Mouse (Mus musculus) CH12.LX (cell line): ENCODE measurements around the gene Slc17a3. TPM values are rescaled to one million over a fixed set of nuclear protein-coding genes. Genes with fewer than 3 reads are reported as not detected.

ENCODE experiments used
- DNase-seq: peaks from one replicate; pipeline ENCODE4 v3.0.0-alpha.2; 2013; ENCODE audit errors: extremely low read depth
- H3K27ac ChIP-seq: 2 replicates; pipeline ENCODE4 v1.5.1; 2012; ENCODE audit warnings: low read depth, mild to moderate bottlenecking, control low read depth, moderate library complexity; ENCODE audit not compliant: insufficient read depth
- H3K27me3 ChIP-seq: replicated peaks from 2 replicates; pipeline ENCODE3; 2012; ENCODE audit warnings: inconsistent platforms
- H3K36me3 ChIP-seq, 2 experiments: replicated peaks in 1 of 2; 2 replicates each; pipeline versions ENCODE3 to v1.6.1; 2012; ENCODE audit warnings: inconsistent platforms in 1 of 2, low read length in 1 of 2, mild to moderate bottlenecking in 1 of 2, mixed read lengths in 1 of 2, moderate library complexity in 1 of 2; ENCODE audit not compliant: control insufficient read depth in 1 of 2, insufficient read depth in 1 of 2
- H3K4me1 ChIP-seq, 2 experiments: 2 replicates each; pipeline ENCODE4 v1.6.1; 2012; ENCODE audit warnings: inconsistent platforms in 1 of 2, moderate library complexity in 1 of 2; ENCODE audit not compliant: insufficient read depth in 2 of 2, control insufficient read depth in 1 of 2
- H3K4me2 ChIP-seq: 2 replicates; pipeline ENCODE4 v1.6.1; 2012; ENCODE audit warnings: low read depth, mild to moderate bottlenecking, control low read depth; ENCODE audit not compliant: poor library complexity, insufficient read depth, severe bottlenecking
- H3K4me3 ChIP-seq, 3 experiments: fragments of 150-350 bp in 1 of 3; sonication (generic) in 1 of 3; replicated peaks in 1 of 3; 2 replicates each; pipeline versions ENCODE3 to v1.5.1; 2011 to 2012; ENCODE audit warnings: low read depth in 2 of 3, low read length in 2 of 3, mild to moderate bottlenecking in 2 of 3, moderate library complexity in 2 of 3, control low read depth in 1 of 3, improper control_type of control experiment in 1 of 3, inconsistent platforms in 1 of 3, mixed read lengths in 1 of 3; ENCODE audit not compliant: poor library complexity in 1 of 3
- H3K79me2 ChIP-seq: replicated peaks from 2 replicates; pipeline ENCODE4 v1.6.1; 2012; ENCODE audit warnings: mild to moderate bottlenecking, moderate library complexity; ENCODE audit not compliant: control insufficient read depth, poor library complexity, insufficient read depth, severe bottlenecking; ENCODE audit errors: extremely low read depth
- H3K9ac ChIP-seq: 2 replicates; pipeline ENCODE4 v1.6.1; 2012; ENCODE audit warnings: low read depth, mild to moderate bottlenecking, control low read depth, moderate library complexity; ENCODE audit not compliant: insufficient read depth
- H3K9me3 ChIP-seq: replicated peaks from 2 replicates; pipeline ENCODE3; 2012; ENCODE audit warnings: low read length, inconsistent platforms, mixed read lengths
- CHD2 ChIP-seq: IDR thresholded peaks from 2 replicates; pipeline ENCODE4 v1.6.1; 2011; ENCODE audit warnings: low read length, improper control_type of control experiment
- ELF1 ChIP-seq: IDR thresholded peaks from 2 replicates; pipeline ENCODE4 v1.6.1; 2014; ENCODE audit warnings: low read depth, mild to moderate bottlenecking, inconsistent platforms, low read length, improper control_type of control experiment
- ETS1 ChIP-seq: conservative IDR thresholded peaks from 2 replicates; pipeline ENCODE4 v1.6.1; 2012; ENCODE audit warnings: low read depth, mild to moderate bottlenecking, inconsistent platforms, low read length, improper control_type of control experiment, moderate library complexity
- GABPA ChIP-seq: IDR thresholded peaks from 2 replicates; pipeline ENCODE4 v1.6.1; 2012; ENCODE audit warnings: low read depth, low read length, improper control_type of control experiment, inconsistent platforms; ENCODE audit not compliant: insufficient replicate concordance
- IRF4 ChIP-seq: IDR thresholded peaks from 2 replicates; pipeline ENCODE4 v1.6.1; 2014; ENCODE audit warnings: low read depth, mild to moderate bottlenecking, inconsistent platforms, low read length, improper control_type of control experiment
- KAT2A ChIP-seq: IDR thresholded peaks from 2 replicates; pipeline ENCODE4 v1.6.1; 2012; ENCODE audit warnings: low read length, improper control_type of control experiment, inconsistent platforms; ENCODE audit not compliant: insufficient replicate concordance
- MAFK ChIP-seq: IDR thresholded peaks from 2 replicates; pipeline ENCODE4 v1.6.1; 2011; ENCODE audit warnings: low read length, improper control_type of control experiment; ENCODE audit not compliant: insufficient replicate concordance
- MAX ChIP-seq: IDR thresholded peaks from 2 replicates; pipeline ENCODE4 v1.6.1; 2011; ENCODE audit warnings: low read length, improper control_type of control experiment
- NRF1 ChIP-seq: IDR thresholded peaks from 2 replicates; pipeline ENCODE4 v1.6.1; 2014; ENCODE audit warnings: low read depth, mild to moderate bottlenecking, inconsistent platforms, low read length, improper control_type of control experiment, moderate library complexity
- SIN3A ChIP-seq: IDR thresholded peaks from 2 replicates; pipeline ENCODE4 v1.6.1; 2012; ENCODE audit warnings: low read length, improper control_type of control experiment, inconsistent platforms
- USF2 ChIP-seq: conservative IDR thresholded peaks from 2 replicates; pipeline ENCODE4 v1.6.1; 2011; ENCODE audit warnings: low read depth, low read length, improper control_type of control experiment
- ZKSCAN1 ChIP-seq: IDR thresholded peaks from 2 replicates; pipeline ENCODE4 v1.6.1; 2012; ENCODE audit warnings: low read depth, inconsistent platforms, low read length, improper control_type of control experiment, borderline replicate concordance
- ZNF384 ChIP-seq: IDR thresholded peaks from 2 replicates; pipeline ENCODE4 v1.6.1; 2012; ENCODE audit warnings: low read depth, low read length, improper control_type of control experiment, inconsistent platforms
- dilution Hi-C: fragments of 300-500 bp; cut with MboI; formaldehyde crosslinking; loops from 2 replicates; pipeline ENCODE4 v1.14.3; 2020; ENCODE audit warnings: low sequenced_read_pairs; ENCODE audit not compliant: extremely low pct_unique_long_range_greater_than_20kb, extremely low pct_ligation_motif_present
- in situ Hi-C: fragments of 300-500 bp; cut with MboI; formaldehyde crosslinking; loops from 3 replicates; pipeline ENCODE4 v1.14.3; 2019; ENCODE audit warnings: low sequenced_read_pairs, low pct_ligation_motif_present, low pct_unique_long_range_greater_than_20kb, mixed read lengths
- polyA plus RNA-seq: library from polyadenylated mRNA; unstranded; fragments of >175 nt; gene quantifications from 2 replicates; pipeline ENCODE4 v1.2.1, GENCODE M21; 2012; ENCODE audit warnings: low read depth; ENCODE audit not compliant: insufficient read length
- total RNA-seq, 2 experiments: library from RNA; depleted of rRNA; stranded (reverse); fragments of 300-350 nt in 1 of 2; fragments of >200 nt in 1 of 2; gene quantifications; 2 replicates each; pipeline ENCODE4 v1.2.3; 2012 to 2014

Slc17a3 gene
- total and polyA plus RNA-seq, 3 experiments = not detected

DNA sequence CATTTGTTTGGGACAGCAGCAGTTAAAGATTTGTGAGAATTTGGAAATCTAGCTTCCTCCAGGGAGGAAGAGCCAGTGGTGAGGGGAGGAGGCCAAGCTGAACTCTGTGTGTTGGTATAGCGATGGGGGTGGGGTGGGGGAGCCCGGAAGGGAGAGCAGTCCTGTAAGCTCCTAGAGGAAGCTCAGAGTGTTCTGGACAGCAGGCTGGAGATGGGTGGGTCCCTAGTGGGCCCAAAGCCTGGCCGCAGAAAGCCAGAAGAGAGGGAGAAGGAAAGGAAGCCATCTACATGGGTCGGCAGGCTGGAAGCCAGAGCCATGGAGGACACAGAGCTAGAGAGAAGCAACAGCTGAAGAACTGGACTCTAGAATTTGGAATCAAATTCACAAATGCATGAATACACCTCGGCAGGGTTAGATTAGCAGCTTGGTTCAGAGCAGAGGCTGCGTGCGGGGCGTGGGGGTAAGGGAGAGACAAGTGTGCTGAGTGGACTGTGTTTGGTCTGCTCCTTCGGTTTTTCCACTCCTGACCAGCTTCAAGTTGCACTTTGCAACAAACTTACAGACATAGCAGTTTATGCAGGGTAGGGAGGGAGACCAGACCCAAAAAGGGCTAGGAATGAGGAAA lies 27.0 kb downstream of the Slc17a3 start:
- Histone ChIP-seq H3K4me1 (0 out of 4 replicates have a peak, but pooled peaks cover 0 to 2% of the 10 kb centered on the region in 2 experiments), H3K4me2 (no peak overlapping the region), H3K4me3 (no peak overlapping the region), H3K9me3 (no peaks in the 10 kb centered on the region), H3K79me2 (no peaks in the 10 kb centered on the region), H3K9ac (no peak overlapping the region), H3K27ac (no peak overlapping the region), H3K36me3 (no peaks in the 10 kb centered on the region), H3K27me3 (no peaks in the 10 kb centered on the region)
- dilution Hi-C loops = no loop called here
- in situ Hi-C loops = no loop called here
- no peak for DNase-seq
- TF ChIP-seq MAX = no peak
- no peak for TF ChIP-seq ZKSCAN1
- no peak for TF ChIP-seq ZNF384
- TF ChIP-seq CHD2 = no peak
- TF ChIP-seq MAFK = no peak
- TF ChIP-seq NRF1 = no peak
- TF ChIP-seq ETS1 = no peak
- TF ChIP-seq USF2 = no peak
- no peak for TF ChIP-seq ELF1

- no peak overlapping the region for H3K9ac ChIP-seq
- dilution Hi-C loops = no loop called here
Observed at GRCm38 (mm10) chr13:23867000-23867399, 27.8 kb downstream of the Slc17a3 start.

DNA sequence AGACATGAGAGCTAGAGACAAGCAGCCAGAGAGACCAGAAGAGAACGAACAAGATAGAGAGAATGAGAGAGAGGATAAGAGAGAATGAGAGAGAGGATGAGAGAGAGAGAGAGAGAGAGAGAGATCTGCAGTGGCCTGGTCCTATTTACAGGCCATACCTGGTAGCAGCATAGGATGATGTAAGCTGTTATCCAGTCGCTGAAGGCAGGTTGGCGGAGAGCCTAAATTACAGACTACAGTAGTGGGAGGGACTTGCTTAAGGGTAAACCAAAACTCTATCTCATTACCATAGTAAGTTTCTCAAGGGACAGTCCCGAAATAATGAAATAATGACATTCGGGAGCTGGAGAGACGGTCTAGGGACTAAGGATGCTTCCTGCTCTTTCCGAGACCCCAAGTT lies 28.2 kb downstream of the Slc17a3 start, which contains the start of gene Slc17a1:
TSS of gene Slc17a1 (plus strand) at position 346 of the 400 bp plus-strand sequence.
- Histone ChIP-seq H3K36me3 (no peaks in the 10 kb centered on the region), H3K79me2 (no peaks in the 10 kb centered on the region), H3K4me1 (0 out of 4 replicates have a peak, but pooled peaks cover 0 to 2% of the 10 kb centered on the region in 2 experiments), H3K4me3 (no peak within 1 kb of the TSS), H3K27ac (no peak within 1 kb of the TSS), H3K9ac (no peak within 1 kb of the TSS)
- DNase-seq = no peak
- in situ Hi-C loops = no loop called here
- no peak for TF ChIP-seq SIN3A
- TF ChIP-seq, all 38 proteins: peak for 0
- Histone ChIP-seq H3K4me2 (peak within 1 kb of the TSS; percentile 40; the same call in 1 of the 2 replicates), H3K9me3 (no peaks in the 10 kb centered on the region), H3K27me3 (no peaks in the 10 kb centered on the region)
- dilution Hi-C loops = no loop called here

More at GRCm38 (mm10) chr13:23867000-23867399, 27.8 kb downstream of the Slc17a3 start:
- in situ Hi-C loops = no loop called here
- no peak for TF ChIP-seq ETS1
- TF ChIP-seq KAT2A = no peak
- TF ChIP-seq MAFK = no peak
- TF ChIP-seq GABPA = no peak
- no peak for TF ChIP-seq ELF1
- TF ChIP-seq IRF4 = no peak
- no peak overlapping the region for H3K27ac ChIP-seq
- 0 out of 4 replicates have a peak, but pooled peaks cover 0 to 2% of the 10 kb centered on the region in 2 experiments for H3K4me1 ChIP-seq
- H3K79me2 ChIP-seq = no peaks in the 10 kb centered on the region
- H3K36me3 ChIP-seq = no peaks in the 10 kb centered on the region
- no peak for DNase-seq
- H3K4me2 ChIP-seq = peak overlapping the region; percentile 40; the same call in 1 of the 2 replicates
- H3K4me3 ChIP-seq = no peak overlapping the region
- H3K27me3 ChIP-seq = no peaks in the 10 kb centered on the region
- H3K9me3 ChIP-seq = no peaks in the 10 kb centered on the region
